Mouse (Mus musculus) liver, embryonic 13.5 days (tissue): Measurements from ENCODE around the gene Anapc15. TPM values are rescaled to one million over a fixed set of nuclear protein-coding genes. Genes with fewer than 3 reads are reported as not detected.

ENCODE experiments used
- ATAC-seq: fragments of 200-750 bp; cut with Nextera tagmentation; 2 replicates; pipeline ENCODE4 v1.8.0; 2017; ENCODE audit warnings: low read depth, mild to moderate bottlenecking, moderate number of reproducible peaks, moderate library complexity
- DNase-seq: peaks from one replicate; pipeline ENCODE4 v3.0.0; 2022
- H3K27ac ChIP-seq: fragments of 300-500 bp; sonication (generic); 2 replicates; pipeline ENCODE4 v1.5.1; 2015; ENCODE audit warnings: moderate library complexity, mild to moderate bottlenecking, inconsistent platforms
- H3K27me3 ChIP-seq: fragments of 300-500 bp; sonication (generic); 2 replicates; pipeline ENCODE4 v1.6.1; 2015; ENCODE audit warnings: mild to moderate bottlenecking, inconsistent platforms
- H3K36me3 ChIP-seq: fragments of 300-500 bp; sonication (generic); 2 replicates; pipeline ENCODE4 v1.6.1; 2015; ENCODE audit warnings: mild to moderate bottlenecking, inconsistent platforms
- H3K4me1 ChIP-seq: fragments of 300-500 bp; sonication (generic); replicated peaks from 2 replicates; pipeline ENCODE4 v1.6.1; 2015; ENCODE audit warnings: inconsistent platforms
- H3K4me2 ChIP-seq: fragments of 300-500 bp; sonication (generic); 2 replicates; pipeline ENCODE4 v1.6.1; 2015; ENCODE audit warnings: inconsistent platforms, mild to moderate bottlenecking, moderate library complexity
- H3K4me3 ChIP-seq: fragments of 300-500 bp; sonication (generic); replicated peaks from 2 replicates; pipeline ENCODE4 v1.5.1; 2015; ENCODE audit warnings: mild to moderate bottlenecking, inconsistent platforms
- H3K9ac ChIP-seq: fragments of 300-500 bp; sonication (generic); 2 replicates; pipeline ENCODE4 v1.6.1; 2015; ENCODE audit warnings: mild to moderate bottlenecking, inconsistent platforms
- H3K9me3 ChIP-seq: fragments of 300-500 bp; sonication (generic); replicated peaks from 2 replicates; pipeline ENCODE4 v1.6.1; 2016; ENCODE audit warnings: inconsistent platforms
- WGBS: fragments of 180-500 bp; shearing (Covaris S2); methylation state at CpG from one replicate; pipeline ENCODE4 v1.1.7; 2015; ENCODE audit not compliant: insufficient replicate concordance; 5-methylcytosine and 5-hydroxymethylcytosine counted together
- polyA plus RNA-seq: library from polyadenylated mRNA; unstranded; fragments of >200 nt; fragmentation: Nextera tagmentation; extraction: Ambion mirVana; gene quantifications from 2 replicates; pipeline ENCODE4 v1.2.1, GENCODE M21; 2015

Gene Anapc15
- polyA plus RNA-seq = 66.2 and 71.8 TPM in 2 replicates

DNA sequence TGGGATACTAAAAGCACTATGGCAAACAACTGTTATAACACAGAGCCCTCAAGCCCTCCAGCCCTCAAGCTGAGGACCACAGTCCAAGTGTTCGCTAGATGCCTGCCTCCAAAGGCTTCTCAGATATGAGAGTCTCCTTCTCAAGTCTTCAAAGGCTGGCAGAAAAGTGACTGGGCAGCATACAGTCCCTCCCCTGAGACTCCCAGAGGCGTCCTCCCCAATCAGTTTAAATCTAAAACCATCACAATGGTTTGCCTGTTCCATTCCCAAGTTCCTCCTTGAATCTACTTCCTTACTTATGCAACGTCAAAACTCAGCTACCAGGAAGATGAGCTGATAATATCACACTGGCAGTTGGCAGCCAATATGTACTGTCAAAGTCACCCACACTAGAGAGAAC lies at the start of gene Anapc15:
Anapc15 (plus strand) TSS at position 301 of the 400 bp plus-strand sequence.
- Histone ChIP-seq H3K9me3 (no peaks in the 10 kb centered on the region), H3K4me3 (no peak within 1 kb of the TSS), H3K27me3 (no peaks in the 10 kb centered on the region), H3K4me1 (no peaks in the 10 kb centered on the region), H3K4me2 (no peak within 1 kb of the TSS), H3K36me3 (no peaks in the 10 kb centered on the region), H3K27ac (no peak within 1 kb of the TSS), H3K9ac (no peak within 1 kb of the TSS)
- WGBS = 38% methylated on average over 3 of the region's 3 CpGs
- DNase-seq (no peak), ATAC-seq (no peak)

GRCm38 (mm10) chr7:101817861-101818401 lies 45.6 kb upstream of the Anapc15 start, which contains the start of gene Phox2a:
TSS of gene Phox2a (plus strand) at chr7:101818313.
- no peak for DNase-seq
- Histone ChIP-seq H3K4me2 (peak within 1 kb of the TSS; percentile 36), H3K27ac (no peak within 1 kb of the TSS), H3K9ac (no peak within 1 kb of the TSS), H3K4me3 (peak within 1 kb of the TSS; percentile 12), H3K4me1 (peaks cover 19% of the 10 kb centered on the region; the same call in 1 of the 2 replicates), H3K27me3 (peaks cover 75% of the 10 kb centered on the region), H3K9me3 (no peaks in the 10 kb centered on the region), H3K36me3 (no peaks in the 10 kb centered on the region)
- no peak for ATAC-seq
- 3% methylated on average over 45 of the region's 45 CpGs for WGBS

- ATAC-seq (no peak), DNase-seq (no peak)
- Histone ChIP-seq H3K27ac (no peak overlapping the region), H3K9ac (no peak overlapping the region), H3K4me1 (peaks cover 19% of the 10 kb centered on the region; the same call in 1 of the 2 replicates), H3K4me2 (peak overlapping the region; percentile 26; the same call in 1 of the 2 replicates), H3K27me3 (peaks cover 83% of the 10 kb centered on the region), H3K9me3 (no peaks in the 10 kb centered on the region), H3K36me3 (peaks cover 8% of the 10 kb centered on the region; the same call in 1 of the 2 replicates), H3K4me3 (no peak overlapping the region; the same call in 1 of the 2 replicates)
- WGBS = 3% methylated on average over 35 of the region's 35 CpGs
These were observed 43.1 kb upstream of the Anapc15 start for GRCm38 (mm10) chr7:101820295-101821030.

DNA sequence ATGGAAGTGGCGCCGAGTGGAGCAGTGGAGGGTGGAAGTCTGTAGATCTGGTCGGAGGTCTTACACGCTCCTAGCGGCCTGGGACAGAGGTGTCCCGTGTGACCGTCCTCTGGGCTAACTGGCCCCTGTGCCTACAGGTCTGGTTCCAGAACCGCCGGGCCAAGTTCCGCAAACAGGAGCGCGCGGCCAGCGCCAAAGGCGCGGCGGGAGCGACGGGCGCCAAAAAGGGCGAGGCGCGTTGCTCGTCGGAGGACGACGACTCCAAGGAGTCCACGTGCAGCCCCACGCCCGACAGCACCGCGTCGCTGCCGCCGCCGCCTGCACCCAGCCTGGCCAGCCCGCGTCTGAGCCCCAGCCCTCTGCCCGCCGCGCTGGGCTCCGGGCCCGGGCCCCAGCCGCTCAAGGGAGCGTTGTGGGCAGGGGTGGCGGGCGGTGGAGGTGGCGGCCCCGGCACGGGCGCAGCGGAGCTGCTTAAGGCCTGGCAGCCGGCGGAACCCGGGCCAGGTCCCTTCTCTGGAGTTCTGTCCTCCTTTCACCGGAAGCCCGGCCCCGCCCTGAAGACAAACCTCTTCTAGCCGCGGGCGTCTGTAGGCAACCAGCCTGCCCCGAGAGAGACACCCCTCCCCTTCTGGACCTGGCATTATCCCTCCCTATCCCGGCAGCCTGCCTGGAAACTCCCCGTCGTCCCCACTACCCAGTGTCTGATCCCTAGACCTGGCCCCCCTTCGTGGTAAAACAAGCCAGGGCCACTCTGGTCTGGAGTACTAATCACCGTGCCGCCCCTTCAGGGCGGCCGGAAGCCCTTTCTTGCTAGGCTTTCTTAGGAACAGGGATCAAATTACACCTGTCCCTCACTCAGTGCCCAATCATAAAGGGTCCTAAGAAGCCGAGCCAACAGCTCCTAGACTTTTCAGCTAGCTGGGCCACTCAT lies 41.7 kb upstream of the Anapc15 start:
- no peaks in the 10 kb centered on the region for H3K9me3 ChIP-seq
- ATAC-seq (peak; percentile 45), DNase-seq (no peak)
- H3K9ac ChIP-seq = peak overlapping the region; percentile 38; the same call in 1 of the 2 replicates
- H3K4me1 ChIP-seq = peaks cover 19% of the 10 kb centered on the region; the same call in 1 of the 2 replicates
- peaks cover 11% of the 10 kb centered on the region; the same call in 1 of the 2 replicates for H3K36me3 ChIP-seq
- H3K27ac ChIP-seq = no peak overlapping the region
- peak overlapping the region; percentile 66 for H3K4me2 ChIP-seq
- peak overlapping the region; percentile 51 for H3K4me3 ChIP-seq
- WGBS = 1% methylated on average over 69 of the region's 71 CpGs
- peaks cover 76% of the 10 kb centered on the region for H3K27me3 ChIP-seq

DNA sequence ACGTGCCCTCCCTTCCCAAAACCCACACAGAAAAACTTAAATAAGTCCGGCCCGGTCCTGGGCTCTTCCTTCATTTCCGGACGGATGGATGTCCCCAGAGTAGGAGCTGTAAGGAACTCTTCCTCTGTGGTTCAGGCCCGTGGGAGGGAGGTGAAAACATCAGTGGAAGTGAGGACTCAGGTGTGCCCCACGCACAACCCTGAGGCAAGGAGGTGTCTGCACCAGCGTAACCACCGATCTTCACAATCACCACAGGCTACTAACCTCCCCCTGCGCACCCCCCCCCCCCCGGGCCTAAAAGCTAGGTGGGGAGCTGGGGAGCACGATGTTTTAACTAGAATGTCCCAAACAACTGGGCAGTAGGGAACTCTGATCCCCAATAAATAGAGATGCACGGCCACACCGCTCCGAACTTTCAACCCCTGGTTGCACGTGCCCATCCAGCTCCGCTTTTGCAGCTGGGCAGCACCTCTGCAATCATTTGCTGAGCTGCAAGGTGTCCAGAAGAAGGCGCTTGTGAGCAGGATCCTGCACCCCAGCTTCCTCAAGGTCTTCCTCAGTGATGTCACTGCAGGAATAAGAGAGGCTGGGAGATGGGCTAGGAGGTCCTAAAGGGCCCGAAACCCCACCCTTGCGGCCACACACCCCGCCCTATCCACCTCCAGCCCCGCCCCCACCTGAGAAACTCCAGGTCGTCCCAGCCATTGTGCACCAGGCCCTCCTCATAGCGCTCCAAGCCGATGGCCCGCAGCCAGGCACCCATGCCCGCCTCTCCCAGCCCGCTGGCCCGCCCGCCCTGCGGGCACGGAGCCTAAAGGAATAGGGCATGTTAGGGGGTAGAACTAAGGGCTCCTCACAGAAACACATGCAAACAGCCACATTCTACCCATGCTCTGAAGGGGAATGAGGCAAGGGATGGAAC lies 40.4 kb upstream of the Anapc15 start:
- no peak overlapping the region for H3K27ac ChIP-seq
- H3K36me3 ChIP-seq = peaks cover 22% of the 10 kb centered on the region
- peaks cover 19% of the 10 kb centered on the region; the same call in 1 of the 2 replicates for H3K4me1 ChIP-seq
- H3K9me3 ChIP-seq = no peaks in the 10 kb centered on the region
- H3K4me3 ChIP-seq = no peak overlapping the region
- 51% methylated on average over 32 of the region's 32 CpGs for WGBS
- no peak overlapping the region for H3K9ac ChIP-seq
- DNase-seq = no peak
- ATAC-seq = no peak
- H3K4me2 ChIP-seq = no peak overlapping the region
- H3K27me3 ChIP-seq = peaks cover 63% of the 10 kb centered on the region

GRCm38 (mm10) chr7:101823758-101824630 lies 39.5 kb upstream of the Anapc15 start:
- ATAC-seq (no peak), DNase-seq (no peak)
- Histone ChIP-seq H3K4me2 (no peak overlapping the region), H3K4me3 (no peak overlapping the region), H3K9me3 (no peaks in the 10 kb centered on the region), H3K9ac (no peak overlapping the region), H3K36me3 (peaks cover 28% of the 10 kb centered on the region), H3K27me3 (peaks cover 54% of the 10 kb centered on the region), H3K4me1 (peaks cover 19% of the 10 kb centered on the region; the same call in 1 of the 2 replicates), H3K27ac (no peak overlapping the region)
- 80% methylated on average over 18 of the region's 18 CpGs for WGBS

- no peak for ATAC-seq
- H3K36me3 ChIP-seq = peaks cover 59% of the 10 kb centered on the region
- H3K27ac ChIP-seq = no peak overlapping the region
- no peak overlapping the region for H3K4me2 ChIP-seq
- H3K27me3 ChIP-seq = peaks cover 6% of the 10 kb centered on the region
- DNase-seq = no peak
- H3K4me1 ChIP-seq = peaks cover 2% of the 10 kb centered on the region; the same call in 1 of the 2 replicates
- no peak overlapping the region for H3K9ac ChIP-seq
- 84% methylated on average over 3 of the region's 3 CpGs for WGBS
- no peaks in the 10 kb centered on the region for H3K9me3 ChIP-seq
- no peak overlapping the region for H3K4me3 ChIP-seq
These were observed 33.1 kb upstream of the Anapc15 start for GRCm38 (mm10) chr7:101830373-101830772.

GRCm38 (mm10) chr7:101831437-101831836 lies 32.1 kb upstream of the Anapc15 start:
- Histone ChIP-seq H3K9ac (no peak overlapping the region), H3K4me1 (peaks cover 13% of the 10 kb centered on the region), H3K27me3 (peaks cover 17% of the 10 kb centered on the region), H3K4me2 (no peak overlapping the region), H3K27ac (no peak overlapping the region), H3K4me3 (no peak overlapping the region), H3K36me3 (peaks cover 59% of the 10 kb centered on the region), H3K9me3 (no peaks in the 10 kb centered on the region)
- WGBS = 76% methylated on average over 8 of the region's 8 CpGs
- no peak for DNase-seq
- ATAC-seq = no peak

DNA sequence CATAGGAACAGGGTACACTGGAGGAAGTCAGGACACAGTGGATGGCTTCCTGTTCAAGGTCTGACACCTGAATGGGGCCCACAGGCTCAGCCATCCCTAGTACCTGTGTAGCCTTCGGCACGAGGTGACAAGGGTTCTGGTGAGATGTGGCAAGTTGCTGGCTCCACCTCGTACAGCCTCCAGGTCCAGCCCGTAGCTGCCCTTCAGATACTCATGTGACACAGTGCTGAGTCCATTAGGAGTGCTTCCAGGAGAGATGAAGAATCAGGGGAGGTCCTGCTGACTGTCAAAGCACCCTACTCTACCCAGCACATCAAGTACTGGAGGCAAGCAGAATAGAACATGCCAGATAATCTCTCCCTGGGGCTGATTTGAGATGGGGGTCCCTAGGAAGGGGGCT lies 31.1 kb upstream of the Anapc15 start:
- ATAC-seq (no peak), DNase-seq (no peak)
- Histone ChIP-seq H3K4me1 (peaks cover 15% of the 10 kb centered on the region), H3K4me2 (no peak overlapping the region), H3K27ac (no peak overlapping the region), H3K4me3 (no peak overlapping the region), H3K9me3 (no peaks in the 10 kb centered on the region), H3K27me3 (peaks cover 26% of the 10 kb centered on the region), H3K36me3 (peaks cover 51% of the 10 kb centered on the region), H3K9ac (no peak overlapping the region)
- 78% methylated on average over 4 of the region's 4 CpGs for WGBS
